Mouse (Mus musculus): ENCODE results near the gene Ppip5k2. TPM values are rescaled to one million over a fixed set of nuclear protein-coding genes. Genes with fewer than 3 reads are reported as not detected.

The Ppip5k2 gene
- 10.2 and 10.3 TPM in 2 replicates for polyA plus RNA-seq (2015; fragmentation: Nextera tagmentation; extraction: Ambion mirVana)

DNA sequence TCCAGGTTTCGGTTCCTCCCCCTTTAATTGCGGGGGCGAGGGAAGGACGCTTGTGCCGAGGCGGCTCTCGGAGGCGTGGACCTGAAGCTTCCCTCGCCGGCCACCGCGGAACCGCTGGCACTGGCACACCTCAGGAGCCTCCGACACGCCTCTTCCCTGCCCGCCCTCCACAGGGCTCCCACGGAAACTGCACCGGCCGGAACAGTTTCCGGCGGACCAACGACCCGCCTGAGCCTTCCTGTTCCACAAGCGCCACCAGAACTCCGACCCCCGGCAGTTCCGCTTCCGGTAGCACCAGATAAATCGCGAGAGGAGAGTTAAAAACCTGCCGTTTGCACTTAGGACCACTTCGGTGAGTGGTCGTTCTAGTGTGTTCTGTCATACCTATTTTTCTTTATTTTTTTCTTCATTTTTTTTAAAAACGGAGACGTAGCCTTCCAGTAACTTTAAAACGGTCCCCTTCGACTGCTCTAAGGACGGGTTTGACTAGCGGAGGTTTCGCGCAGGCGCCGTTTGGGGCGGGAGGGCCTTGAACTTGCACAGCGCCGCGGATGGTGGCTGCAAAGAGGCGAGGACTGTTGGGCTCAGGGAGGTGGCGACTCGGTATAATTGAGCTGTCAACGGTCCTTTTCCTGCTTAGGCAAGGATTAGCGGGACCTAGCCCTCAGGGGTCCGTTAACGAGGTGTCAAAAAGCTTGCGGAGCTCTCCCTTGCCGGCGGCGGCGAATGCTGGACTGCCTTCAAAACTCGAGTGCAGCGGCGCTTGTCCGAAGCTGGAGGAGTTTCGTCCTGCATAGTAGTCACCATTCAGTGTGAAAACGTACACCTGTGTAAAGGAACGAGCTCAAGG lies at the start of gene Ppip5k2, which contains the start of gene Gin1:
Gene Ppip5k2, minus strand, starts transcription at position 508 of the 850 bp plus-strand sequence.
Gene Gin1, plus strand, starts transcription at position 269 of the 850 bp plus-strand sequence.
- Histone ChIP-seq H3K27me3 (no peaks in the 10 kb centered on the region), H3K9me3 (replicated peaks) (no peaks in the 10 kb centered on the region), H3K27ac (replicated peaks) (peak within 1 kb of the TSS; percentile 88), H3K4me3 (replicated peaks) (peak within 1 kb of the TSS; percentile 94), H3K9ac (peak within 1 kb of the TSS; percentile 80), H3K4me1 (replicated peaks) (peaks cover 49% of the 10 kb centered on the region), H3K36me3 (replicated peaks) (no peaks in the 10 kb centered on the region), H3K4me2 (peak within 1 kb of the TSS; percentile 93)
- peak; percentile 98 for ATAC-seq (ENCODE audit: insufficient read depth)
- under 1% methylated on average over 66 of the region's 66 CpGs for WGBS (ENCODE audit: insufficient replicate concordance)

DNA sequence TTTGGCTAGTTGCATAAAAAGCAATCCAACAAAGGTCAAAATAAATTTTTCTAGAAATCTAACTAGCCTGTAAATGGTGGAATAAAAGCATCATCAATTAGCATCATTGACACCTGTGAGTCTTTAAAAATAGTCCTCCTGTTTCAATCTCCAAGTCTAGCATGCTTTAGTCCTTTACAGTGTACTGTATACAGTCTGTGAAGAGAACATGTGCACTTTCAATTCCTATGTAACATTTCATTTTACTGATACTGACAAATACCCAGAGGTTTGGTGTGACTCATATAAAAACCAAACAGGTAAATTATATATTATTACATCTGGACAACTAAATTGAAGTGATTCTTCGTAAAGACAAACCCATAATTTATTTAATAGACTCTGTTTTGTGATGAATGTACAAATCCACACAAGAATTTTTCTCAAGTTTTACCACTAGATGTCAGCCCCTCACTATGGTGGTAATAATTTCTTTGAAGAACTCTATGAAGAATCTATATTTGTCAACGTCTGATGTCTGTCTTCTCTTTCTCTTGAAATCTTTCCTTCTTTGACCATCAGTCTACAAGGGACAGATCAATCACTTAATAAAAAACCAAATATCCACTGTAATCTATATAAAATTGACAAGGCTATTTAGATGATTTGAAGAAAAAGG lies 39.2 kb upstream of the Ppip5k2 start:
- no peaks in the 10 kb centered on the region for H3K36me3 ChIP-seq (replicated peaks)
- H3K27me3 ChIP-seq = no peaks in the 10 kb centered on the region
- no peak overlapping the region for H3K27ac ChIP-seq (replicated peaks)
- WGBS (ENCODE audit: insufficient replicate concordance) = 24% methylated on average over 2 of the region's 2 CpGs
- no peaks in the 10 kb centered on the region for H3K9me3 ChIP-seq (replicated peaks)
- H3K4me1 ChIP-seq (replicated peaks) = no peaks in the 10 kb centered on the region
- no peak overlapping the region for H3K4me2 ChIP-seq
- H3K4me3 ChIP-seq (replicated peaks) = no peak overlapping the region
- H3K9ac ChIP-seq = no peak overlapping the region
- ATAC-seq (ENCODE audit: insufficient read depth) = no peak

- Histone ChIP-seq H3K27ac (replicated peaks) (no peak overlapping the region), H3K4me3 (replicated peaks) (no peak overlapping the region)
- no peak for ATAC-seq (ENCODE audit: insufficient read depth)
Measured at GRCm38 (mm10) chr1:97804520-97804919, 34.3 kb upstream of the Ppip5k2 start.

DNA sequence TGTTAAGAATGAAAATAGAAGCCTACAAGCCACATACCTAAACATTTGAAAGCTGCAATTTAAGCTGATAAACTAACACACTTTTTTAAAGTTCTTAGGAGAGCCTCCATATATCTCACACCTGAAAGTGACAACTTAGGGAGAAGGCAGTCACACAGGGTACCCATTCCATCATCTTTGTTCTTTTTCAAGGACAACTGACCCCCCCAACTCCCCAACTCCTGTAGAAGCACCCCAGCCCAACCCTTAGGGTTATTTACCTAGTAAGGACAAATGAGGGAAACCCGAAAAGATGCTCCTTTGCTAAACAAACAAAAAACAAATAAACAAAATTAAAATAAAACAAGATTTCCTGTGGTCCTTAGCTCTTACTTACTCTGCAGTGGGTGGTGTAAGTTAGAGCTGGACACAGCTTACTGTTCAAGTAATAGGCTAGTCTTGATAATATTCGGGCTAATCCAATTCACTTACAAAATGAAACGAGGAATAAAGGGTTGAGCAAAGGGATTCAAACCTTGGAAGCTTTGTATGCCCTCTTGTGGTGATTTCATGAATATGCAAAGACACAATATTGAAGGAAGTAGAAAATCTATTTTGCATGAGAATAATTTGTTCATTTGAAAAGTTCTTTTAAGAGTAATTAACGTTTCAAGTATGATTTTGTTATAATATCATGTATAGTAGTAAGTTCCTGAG lies 32.1 kb upstream of the Ppip5k2 start:
- Histone ChIP-seq H3K9me3 (replicated peaks) (no peaks in the 10 kb centered on the region), H3K4me3 (replicated peaks) (no peak overlapping the region), H3K27me3 (no peaks in the 10 kb centered on the region), H3K4me2 (no peak overlapping the region), H3K36me3 (replicated peaks) (no peaks in the 10 kb centered on the region), H3K27ac (replicated peaks) (no peak overlapping the region), H3K9ac (no peak overlapping the region), H3K4me1 (replicated peaks) (no peaks in the 10 kb centered on the region)
- no peak for ATAC-seq (ENCODE audit: insufficient read depth)
- WGBS (ENCODE audit: insufficient replicate concordance) = 22% methylated on average over 4 of the region's 4 CpGs

More at GRCm38 (mm10) chr1:97804520-97804919, 34.3 kb upstream of the Ppip5k2 start:
- no peaks in the 10 kb centered on the region for H3K27me3 ChIP-seq
- no peaks in the 10 kb centered on the region for H3K36me3 ChIP-seq (replicated peaks)
- H3K9ac ChIP-seq = no peak overlapping the region
- no peak overlapping the region for H3K4me2 ChIP-seq
- no peaks in the 10 kb centered on the region for H3K9me3 ChIP-seq (replicated peaks)
- H3K4me1 ChIP-seq (replicated peaks) = no peaks in the 10 kb centered on the region

- H3K4me1 ChIP-seq (replicated peaks) = no peaks in the 10 kb centered on the region
- H3K27me3 ChIP-seq = no peaks in the 10 kb centered on the region
- no peak overlapping the region for H3K4me3 ChIP-seq (replicated peaks)
- no peak overlapping the region for H3K4me2 ChIP-seq
- no peak overlapping the region for H3K27ac ChIP-seq (replicated peaks)
- WGBS (ENCODE audit: insufficient replicate concordance) = 64% methylated on average over 9 of the region's 9 CpGs
- H3K9ac ChIP-seq = no peak overlapping the region
- ATAC-seq (ENCODE audit: insufficient read depth) = no peak
- no peaks in the 10 kb centered on the region for H3K9me3 ChIP-seq (replicated peaks)
- no peaks in the 10 kb centered on the region for H3K36me3 ChIP-seq (replicated peaks)
Measured at GRCm38 (mm10) chr1:97795936-97796335, 25.7 kb upstream of the Ppip5k2 start.

DNA sequence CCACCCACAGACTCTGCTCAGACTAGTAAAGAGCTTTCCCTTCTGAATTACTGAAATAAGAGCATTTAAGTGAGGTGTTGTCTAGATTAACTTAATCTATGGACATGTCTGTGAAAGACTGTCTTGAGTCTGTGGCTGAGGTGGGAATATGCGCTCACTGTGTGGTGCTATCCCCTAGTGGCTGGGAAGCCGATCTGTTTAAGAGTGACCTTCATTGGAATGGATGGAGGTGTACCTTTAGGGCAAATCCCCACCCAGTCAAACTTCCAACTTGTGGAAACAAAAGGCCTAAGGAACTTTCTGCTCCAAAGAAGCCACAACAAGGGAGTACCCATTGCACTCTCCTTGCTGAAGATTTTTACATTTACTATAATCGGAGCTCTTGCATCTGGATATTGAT lies 23.9 kb upstream of the Ppip5k2 start:
- ATAC-seq (ENCODE audit: insufficient read depth) = no peak
- Histone ChIP-seq H3K27ac (replicated peaks) (no peak overlapping the region), H3K27me3 (no peaks in the 10 kb centered on the region), H3K4me3 (replicated peaks) (no peak overlapping the region), H3K4me2 (no peak overlapping the region), H3K9ac (no peak overlapping the region), H3K36me3 (replicated peaks) (no peaks in the 10 kb centered on the region), H3K9me3 (replicated peaks) (no peaks in the 10 kb centered on the region), H3K4me1 (replicated peaks) (no peaks in the 10 kb centered on the region)
- WGBS (ENCODE audit: insufficient replicate concordance) = 71% methylated on average over 3 of the region's 3 CpGs

- WGBS (ENCODE audit: insufficient replicate concordance) = 81% methylated on average over 2 of the region's 2 CpGs
- peaks cover 8% of the 10 kb centered on the region for H3K4me1 ChIP-seq (replicated peaks)
- no peak for ATAC-seq (ENCODE audit: insufficient read depth)
- no peak overlapping the region for H3K4me2 ChIP-seq
- no peak overlapping the region for H3K4me3 ChIP-seq (replicated peaks)
- H3K9ac ChIP-seq = no peak overlapping the region
- peaks cover 7% of the 10 kb centered on the region; the same call in 1 of the 2 replicates for H3K36me3 ChIP-seq (replicated peaks)
- H3K27ac ChIP-seq (replicated peaks) = no peak overlapping the region
- H3K9me3 ChIP-seq (replicated peaks) = no peaks in the 10 kb centered on the region
- H3K27me3 ChIP-seq = no peaks in the 10 kb centered on the region
Measured at GRCm38 (mm10) chr1:97788490-97788889, 18.3 kb upstream of the Ppip5k2 start.

GRCm38 (mm10) chr1:97787674-97788073 lies 17.5 kb upstream of the Ppip5k2 start:
- H3K4me3 ChIP-seq (replicated peaks) = no peak overlapping the region
- H3K4me1 ChIP-seq (replicated peaks) = peaks cover 8% of the 10 kb centered on the region
- no peaks in the 10 kb centered on the region for H3K9me3 ChIP-seq (replicated peaks)
- no peak for ATAC-seq (ENCODE audit: insufficient read depth)
- no peak overlapping the region for H3K4me2 ChIP-seq
- H3K9ac ChIP-seq = no peak overlapping the region
- H3K27ac ChIP-seq (replicated peaks) = no peak overlapping the region
- H3K27me3 ChIP-seq = no peaks in the 10 kb centered on the region
- 52% methylated on average over 3 of the region's 3 CpGs for WGBS (ENCODE audit: insufficient replicate concordance)
- H3K36me3 ChIP-seq (replicated peaks) = peaks cover 7% of the 10 kb centered on the region; the same call in 1 of the 2 replicates

DNA sequence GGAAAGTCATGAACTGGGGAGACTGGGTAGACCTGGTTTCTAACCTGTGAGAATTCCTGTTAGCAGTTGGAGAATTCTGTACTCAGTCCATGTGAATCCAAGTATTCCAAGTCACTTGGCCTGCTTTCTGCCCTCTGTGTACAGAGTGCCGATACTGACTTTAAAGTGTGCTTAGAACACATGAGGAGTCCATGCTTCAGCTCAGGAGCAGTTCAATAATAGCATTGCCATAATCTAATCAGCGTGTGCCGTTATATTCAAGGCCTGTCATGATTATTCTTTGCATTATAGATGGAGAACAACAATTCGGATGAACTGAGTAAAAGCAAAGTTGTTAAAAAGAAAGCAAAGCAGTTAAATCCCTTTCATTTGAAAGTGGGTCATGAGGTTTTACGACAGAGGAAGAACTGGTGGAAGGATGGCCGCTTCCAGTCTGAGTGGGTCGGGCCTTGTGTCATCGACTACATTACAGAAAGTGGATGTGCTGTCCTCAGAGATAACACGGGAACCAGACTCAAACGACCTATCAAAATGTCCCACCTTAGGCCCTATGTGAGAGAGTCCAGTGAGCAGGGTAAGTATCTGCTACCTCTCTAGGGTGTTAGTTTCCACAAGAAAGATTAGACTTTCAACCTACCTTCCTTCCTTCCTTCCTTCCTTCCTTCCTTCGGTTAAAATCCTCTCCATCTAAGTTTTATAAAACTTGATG lies 15.6 kb upstream of the Ppip5k2 start:
- no peak overlapping the region for H3K4me2 ChIP-seq
- H3K9me3 ChIP-seq (replicated peaks) = no peaks in the 10 kb centered on the region
- peak overlapping the region; percentile 38; the same call in 1 of the 2 replicates for H3K27ac ChIP-seq (replicated peaks)
- peak; percentile 93 for ATAC-seq (ENCODE audit: insufficient read depth)
- H3K4me1 ChIP-seq (replicated peaks) = peaks cover 8% of the 10 kb centered on the region
- WGBS (ENCODE audit: insufficient replicate concordance) = 56% methylated on average over 11 of the region's 11 CpGs
- H3K27me3 ChIP-seq = no peaks in the 10 kb centered on the region
- H3K4me3 ChIP-seq (replicated peaks) = no peak overlapping the region
- no peak overlapping the region for H3K9ac ChIP-seq
- peaks cover 7% of the 10 kb centered on the region; the same call in 1 of the 2 replicates for H3K36me3 ChIP-seq (replicated peaks)

DNA sequence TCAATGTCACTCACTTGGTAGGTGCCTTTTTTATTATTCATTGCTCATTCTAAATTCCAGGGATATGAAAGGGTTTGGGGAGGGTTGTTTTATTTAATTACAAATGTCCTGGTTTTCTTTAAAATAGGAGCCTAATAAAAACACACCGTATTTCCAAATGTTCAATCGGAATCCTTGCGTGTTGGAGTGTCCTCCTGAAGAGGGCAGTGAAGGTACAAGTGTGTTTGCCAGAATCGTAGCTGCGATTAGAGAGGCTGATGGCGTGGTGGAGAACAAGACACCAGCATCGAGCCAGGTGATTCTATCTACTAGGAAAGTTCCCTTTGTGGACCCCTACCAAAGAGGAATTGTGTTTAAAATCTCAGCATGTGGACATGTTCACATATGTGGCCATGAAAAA lies 14.7 kb upstream of the Ppip5k2 start:
- no peaks in the 10 kb centered on the region for H3K9me3 ChIP-seq (replicated peaks)
- no peak overlapping the region for H3K4me3 ChIP-seq (replicated peaks)
- H3K36me3 ChIP-seq (replicated peaks) = peaks cover 7% of the 10 kb centered on the region; the same call in 1 of the 2 replicates
- H3K4me1 ChIP-seq (replicated peaks) = peaks cover 8% of the 10 kb centered on the region
- H3K4me2 ChIP-seq = no peak overlapping the region
- ATAC-seq (ENCODE audit: insufficient read depth) = no peak
- no peak overlapping the region for H3K27ac ChIP-seq (replicated peaks)
- H3K27me3 ChIP-seq = no peaks in the 10 kb centered on the region
- H3K9ac ChIP-seq = no peak overlapping the region
- 81% methylated on average over 7 of the region's 7 CpGs for WGBS (ENCODE audit: insufficient replicate concordance)

Measured in liver, embryonic 15.5 days (tissue).